Mouse (Mus musculus): ENCODE measurements at regions not wholly inside any gene's neighbourhood (a gene's known extent, or its start where the extent isn't known, plus 50 kb on each side); places are given as distances from the start of the nearest gene placed in this dataset.
"Not testable (repeated sequence)": the region's sequence is repeated elsewhere in the genome, so short reads cannot be mapped to it uniquely, and the experiment has no call there.

DNA sequence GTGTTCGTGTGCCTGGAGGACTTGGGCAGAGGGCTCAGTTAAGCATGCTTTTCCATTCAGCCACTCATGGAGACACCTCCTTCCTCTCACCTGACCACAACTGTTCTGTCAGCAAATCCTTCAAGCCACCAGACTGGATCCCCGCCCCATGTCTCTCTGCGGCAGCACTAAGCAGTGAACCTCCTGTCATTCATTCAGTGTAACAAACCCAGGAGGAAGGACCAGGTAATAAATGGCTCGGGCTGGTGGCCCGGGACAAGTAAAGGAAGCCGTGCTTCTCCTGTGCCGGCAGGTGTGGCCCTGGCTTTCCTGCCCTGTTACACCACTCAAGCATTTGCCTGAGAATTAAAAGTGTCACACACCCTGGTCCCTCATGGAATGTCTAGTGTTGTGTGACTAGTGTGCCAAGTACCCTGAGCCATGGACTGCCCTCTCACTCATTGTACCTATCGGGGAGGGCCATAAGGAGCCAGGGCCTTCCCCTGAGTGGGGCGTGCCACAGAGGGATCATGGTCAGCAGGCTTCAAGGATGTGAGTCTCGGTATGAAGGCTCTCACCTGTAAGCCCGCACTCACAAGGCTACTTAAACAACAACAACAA lies 207.6 kb upstream of the Lrfn2 start:
- Histone ChIP-seq H3K4me1 (ENCODE audit: insufficient read depth, low read depth, low read length) (no peaks in the 10 kb centered on the region), H3K4me3 (ENCODE audit: low read depth, low read length) (no peak overlapping the region), H3K27me3 (ENCODE audit: insufficient read depth, low read length) (no peaks in the 10 kb centered on the region), H3K36me3 (replicated peaks) (no peaks in the 10 kb centered on the region), H3K9me3 (replicated peaks) (peaks cover 78% of the 10 kb centered on the region)
- TF ChIP-seq CTCF (IDR thresholded peaks at IDR 0.05; ENCODE audit: low read depth, low read length) (no peak), TAL1 (conservative IDR thresholded peaks at IDR 0.05; ENCODE audit: low read depth, low read length) (no peak), POLR2AphosphoS5 (IDR thresholded peaks at IDR 0.05; ENCODE audit: insufficient replicate concordance, low read depth, low read length) (no peak), GATA2 (IDR thresholded peaks at IDR 0.05; ENCODE audit: borderline replicate concordance, low read depth, low read length) (no peak), GATA1 (IDR thresholded peaks at IDR 0.05; ENCODE audit: borderline replicate concordance, low read length) (no peak)
- DNase-seq (ENCODE audit: low spot score): no peak
- ATAC-seq (ENCODE audit: extremely low read depth, insufficient number of reproducible peaks, low FRiP score, poor library complexity, severe bottlenecking): no peak

DNA sequence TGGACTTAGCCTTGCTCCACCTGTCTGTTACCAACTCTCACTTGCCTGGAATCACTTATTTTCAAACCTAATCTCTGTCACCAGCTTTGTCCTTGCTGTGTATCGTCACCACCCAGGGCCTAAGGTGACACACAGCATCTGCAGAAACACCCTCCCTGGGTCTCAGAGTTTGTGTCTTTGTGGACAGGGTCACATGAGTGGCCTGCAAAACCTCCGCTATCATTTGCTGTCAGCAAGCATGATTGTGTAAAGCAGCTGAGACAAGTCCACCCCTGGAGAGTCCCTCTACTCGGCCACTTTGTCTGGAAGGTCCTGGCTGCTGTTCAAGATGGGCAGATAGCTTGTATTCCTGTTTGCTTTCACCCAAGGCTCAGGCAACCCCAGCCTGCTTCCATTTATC lies 205.7 kb upstream of the Lrfn2 start:
- Histone ChIP-seq H3K9me3 (replicated peaks) (peaks cover 73% of the 10 kb centered on the region), H3K4me1 (ENCODE audit: insufficient read depth, low read depth, low read length) (no peaks in the 10 kb centered on the region), H3K4me3 (ENCODE audit: low read depth, low read length) (no peak overlapping the region), H3K27me3 (ENCODE audit: insufficient read depth, low read length) (no peaks in the 10 kb centered on the region), H3K36me3 (replicated peaks) (no peaks in the 10 kb centered on the region)
- no peak for DNase-seq (ENCODE audit: low spot score)
- no peak for TF ChIP-seq GATA2 (IDR thresholded peaks at IDR 0.05; ENCODE audit: borderline replicate concordance, low read depth, low read length)
- no peak for TF ChIP-seq TAL1 (conservative IDR thresholded peaks at IDR 0.05; ENCODE audit: low read depth, low read length)
- TF ChIP-seq CTCF (IDR thresholded peaks at IDR 0.05; ENCODE audit: low read depth, low read length): no peak
- TF ChIP-seq POLR2AphosphoS5 (IDR thresholded peaks at IDR 0.05; ENCODE audit: insufficient replicate concordance, low read depth, low read length): no peak
- no peak for TF ChIP-seq GATA1 (IDR thresholded peaks at IDR 0.05; ENCODE audit: borderline replicate concordance, low read length)
- no peak for ATAC-seq (ENCODE audit: extremely low read depth, insufficient number of reproducible peaks, low FRiP score, poor library complexity, severe bottlenecking)

DNA sequence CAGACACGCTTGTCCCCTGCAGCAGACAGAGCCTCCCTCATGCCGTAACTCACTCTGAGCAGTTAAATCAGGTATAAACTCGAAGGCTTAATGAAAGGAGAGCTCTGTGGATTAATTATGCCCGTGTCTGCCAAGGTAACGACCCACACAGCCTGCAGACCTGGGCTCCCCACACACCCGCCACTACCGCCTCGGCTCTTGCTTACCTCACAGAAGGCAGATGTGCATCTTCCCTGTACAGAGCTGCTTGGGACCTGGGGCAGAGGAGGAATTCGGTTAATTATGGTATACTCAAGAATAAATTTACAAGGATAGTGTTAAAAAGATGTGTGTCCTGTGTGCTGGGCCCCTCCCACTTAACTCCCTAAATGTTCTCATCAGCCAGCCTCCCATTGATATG lies 198.4 kb upstream of the Lrfn2 start:
- ATAC-seq (ENCODE audit: extremely low read depth, insufficient number of reproducible peaks, low FRiP score, poor library complexity, severe bottlenecking): no peak
- no peaks in the 10 kb centered on the region for H3K27me3 ChIP-seq (ENCODE audit: insufficient read depth, low read length)
- no peaks in the 10 kb centered on the region for H3K36me3 ChIP-seq (replicated peaks)
- TF ChIP-seq TAL1 (conservative IDR thresholded peaks at IDR 0.05; ENCODE audit: low read depth, low read length) (no peak), POLR2AphosphoS5 (IDR thresholded peaks at IDR 0.05; ENCODE audit: insufficient replicate concordance, low read depth, low read length) (no peak)
- no peak for DNase-seq (ENCODE audit: low spot score)
- no peak overlapping the region for H3K4me3 ChIP-seq (ENCODE audit: low read depth, low read length)
- H3K9me3 ChIP-seq (replicated peaks): peaks cover 64% of the 10 kb centered on the region
- H3K4me1 ChIP-seq (ENCODE audit: insufficient read depth, low read depth, low read length): no peaks in the 10 kb centered on the region

DNA sequence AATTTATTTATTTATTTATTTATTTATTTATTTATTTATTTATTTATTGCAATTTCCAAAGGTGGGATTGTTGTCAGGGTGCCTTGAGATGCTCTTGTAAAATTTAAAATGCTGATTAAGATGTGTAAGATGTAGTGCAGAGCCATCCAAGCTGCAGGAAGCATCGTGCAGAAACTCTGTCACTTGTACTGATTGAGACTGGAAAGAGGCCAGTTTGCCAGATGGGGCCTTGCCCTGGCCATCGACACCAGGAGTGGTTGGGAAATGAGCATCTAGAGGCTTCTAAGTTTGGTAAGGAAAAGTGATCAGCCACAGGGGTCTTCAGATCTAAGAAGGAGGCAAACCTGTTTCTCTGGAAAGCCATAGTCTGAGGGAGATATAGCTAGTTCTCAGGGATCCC lies 195.0 kb upstream of the Lrfn2 start:
- H3K9me3 ChIP-seq (replicated peaks): peaks cover 69% of the 10 kb centered on the region
- not testable (repeated sequence) for ATAC-seq (ENCODE audit: extremely low read depth, insufficient number of reproducible peaks, low FRiP score, poor library complexity, severe bottlenecking)

DNA sequence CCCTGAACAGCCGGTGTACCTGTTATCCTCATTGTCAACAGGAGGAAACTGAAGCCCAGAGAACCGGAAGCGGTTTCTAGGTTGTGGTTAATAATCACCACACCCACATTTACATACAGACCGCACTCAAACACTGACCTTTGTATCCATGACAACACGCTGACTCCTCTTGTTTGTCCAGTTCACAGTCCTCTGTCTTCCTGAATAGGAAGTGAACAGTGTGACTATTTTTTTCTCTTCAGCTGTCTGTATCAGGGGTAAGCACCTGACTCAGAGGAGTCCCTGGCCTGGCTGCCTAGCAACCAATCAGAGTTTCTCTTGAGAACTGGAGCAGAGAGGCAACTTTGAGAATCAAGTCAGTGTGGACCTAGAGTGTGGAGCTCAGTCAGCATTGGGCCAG lies 193.5 kb upstream of the Lrfn2 start:
- Histone ChIP-seq H3K36me3 (replicated peaks) (no peaks in the 10 kb centered on the region), H3K4me3 (ENCODE audit: low read depth, low read length) (no peak overlapping the region), H3K4me1 (ENCODE audit: insufficient read depth, low read depth, low read length) (no peaks in the 10 kb centered on the region), H3K27me3 (ENCODE audit: insufficient read depth, low read length) (no peaks in the 10 kb centered on the region), H3K9me3 (replicated peaks) (peaks cover 67% of the 10 kb centered on the region)
- DNase-seq (ENCODE audit: low spot score) (no peak), ATAC-seq (ENCODE audit: extremely low read depth, insufficient number of reproducible peaks, low FRiP score, poor library complexity, severe bottlenecking) (no peak)
- TF ChIP-seq TAL1 (conservative IDR thresholded peaks at IDR 0.05; ENCODE audit: low read depth, low read length) (no peak), GATA1 (IDR thresholded peaks at IDR 0.05; ENCODE audit: borderline replicate concordance, low read length) (no peak), GATA2 (IDR thresholded peaks at IDR 0.05; ENCODE audit: borderline replicate concordance, low read depth, low read length) (no peak), CTCF (IDR thresholded peaks at IDR 0.05; ENCODE audit: low read depth, low read length) (no peak), POLR2AphosphoS5 (IDR thresholded peaks at IDR 0.05; ENCODE audit: insufficient replicate concordance, low read depth, low read length) (no peak)

More for the DNA sequence above, 195.0 kb upstream of the Lrfn2 start:
- H3K36me3 ChIP-seq (replicated peaks); H3K4me1 ChIP-seq (ENCODE audit: insufficient read depth, low read depth, low read length); H3K27me3 ChIP-seq (ENCODE audit: insufficient read depth, low read length); DNase-seq (ENCODE audit: low spot score); H3K4me3 ChIP-seq (ENCODE audit: low read depth, low read length): not testable (repeated sequence)

DNA sequence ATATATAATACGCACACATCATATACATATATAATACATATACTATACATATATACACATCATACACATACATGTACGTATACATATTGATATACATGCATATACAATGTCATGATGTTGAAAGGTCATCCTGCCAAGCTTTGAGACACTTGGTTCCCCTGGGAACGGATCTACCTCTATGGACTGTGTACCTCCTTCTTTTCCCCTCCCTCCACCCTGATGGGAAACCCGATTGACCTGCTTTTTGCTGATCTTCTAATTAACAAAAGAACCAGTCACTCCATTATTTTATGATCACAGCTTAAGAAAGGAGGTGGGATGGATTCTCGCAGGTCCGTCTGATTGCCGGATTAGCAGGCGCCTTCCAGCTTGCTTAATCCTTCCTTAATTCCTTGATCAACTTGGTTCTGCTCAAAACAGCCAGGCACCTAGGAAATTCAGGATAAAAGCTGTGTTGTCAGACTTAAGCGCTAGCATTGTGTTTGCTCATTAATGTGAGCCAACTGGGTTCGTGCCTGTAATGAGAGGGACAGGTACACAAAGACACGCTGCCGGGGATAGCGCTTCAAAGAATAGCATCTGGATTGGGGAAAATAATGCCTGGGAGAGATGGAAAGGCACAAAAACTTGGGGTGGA lies 189.3 kb upstream of the Lrfn2 start:
- Histone ChIP-seq H3K4me1 (ENCODE audit: insufficient read depth, low read depth, low read length) (no peaks in the 10 kb centered on the region), H3K9me3 (replicated peaks) (peaks cover 68% of the 10 kb centered on the region), H3K4me3 (ENCODE audit: low read depth, low read length) (no peak overlapping the region), H3K27me3 (ENCODE audit: insufficient read depth, low read length) (no peaks in the 10 kb centered on the region), H3K36me3 (replicated peaks) (no peaks in the 10 kb centered on the region)
- no peak for ATAC-seq (ENCODE audit: extremely low read depth, insufficient number of reproducible peaks, low FRiP score, poor library complexity, severe bottlenecking)
- DNase-seq (ENCODE audit: low spot score): no peak
- TF ChIP-seq GATA2 (IDR thresholded peaks at IDR 0.05; ENCODE audit: borderline replicate concordance, low read depth, low read length) (no peak), CTCF (IDR thresholded peaks at IDR 0.05; ENCODE audit: low read depth, low read length) (no peak), GATA1 (IDR thresholded peaks at IDR 0.05; ENCODE audit: borderline replicate concordance, low read length) (no peak), TAL1 (conservative IDR thresholded peaks at IDR 0.05; ENCODE audit: low read depth, low read length) (no peak), POLR2AphosphoS5 (IDR thresholded peaks at IDR 0.05; ENCODE audit: insufficient replicate concordance, low read depth, low read length) (no peak)

DNA sequence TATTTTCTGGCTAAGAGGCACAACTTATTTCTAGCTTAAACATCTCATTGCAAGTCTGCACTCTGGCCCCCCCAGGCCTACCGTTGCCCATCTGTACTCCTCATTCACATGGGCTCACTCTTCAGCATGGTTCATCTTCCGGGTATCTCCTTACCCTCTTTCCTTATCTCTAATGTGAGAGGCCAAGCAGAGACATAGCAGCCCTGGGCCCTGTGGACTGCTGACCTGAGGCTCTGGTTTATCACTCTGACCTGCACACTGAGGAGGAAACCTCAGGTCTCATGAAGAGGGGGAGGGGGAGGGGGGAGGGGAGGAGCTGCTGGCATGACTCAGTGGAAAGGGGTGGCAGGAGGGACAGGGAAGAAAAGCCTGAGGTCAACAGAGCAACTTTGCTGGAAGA lies 162.1 kb upstream of the Lrfn2 start:
- DNase-seq (ENCODE audit: low spot score) (no peak), ATAC-seq (ENCODE audit: extremely low read depth, insufficient number of reproducible peaks, low FRiP score, poor library complexity, severe bottlenecking) (no peak)
- H3K9me3 ChIP-seq (replicated peaks): peaks cover 74% of the 10 kb centered on the region
- no peaks in the 10 kb centered on the region for H3K27me3 ChIP-seq (ENCODE audit: insufficient read depth, low read length)
- H3K36me3 ChIP-seq (replicated peaks): no peaks in the 10 kb centered on the region
- no peak for TF ChIP-seq POLR2AphosphoS5 (IDR thresholded peaks at IDR 0.05; ENCODE audit: insufficient replicate concordance, low read depth, low read length)
- TF ChIP-seq GATA1 (IDR thresholded peaks at IDR 0.05; ENCODE audit: borderline replicate concordance, low read length): no peak
- no peak for TF ChIP-seq GATA2 (IDR thresholded peaks at IDR 0.05; ENCODE audit: borderline replicate concordance, low read depth, low read length)
- TF ChIP-seq TAL1 (conservative IDR thresholded peaks at IDR 0.05; ENCODE audit: low read depth, low read length): no peak
- TF ChIP-seq CTCF (IDR thresholded peaks at IDR 0.05; ENCODE audit: low read depth, low read length): no peak
- no peak overlapping the region for H3K4me3 ChIP-seq (ENCODE audit: low read depth, low read length)
- no peaks in the 10 kb centered on the region for H3K4me1 ChIP-seq (ENCODE audit: insufficient read depth, low read depth, low read length)

Measured in G1E (cell line).